Mouse (Mus musculus) right cerebral cortex, adult 18-20 months (tissue): ENCODE data around the gene Hoxc13.

Experiments
- DNase-seq: peaks from one replicate; pipeline ENCODE4 v3.0.0; 2022; ENCODE audit warnings: mixed read lengths

Gene Hoxc13

GRCm38 (mm10) chr15:102921053-102922011, at the start of gene Hoxc13:
Gene Hoxc13 (plus strand): TSS chr15:102921103.
- no peak for DNase-seq

- no peak for DNase-seq
Observed at GRCm38 (mm10) chr15:102885803-102886202, 35.1 kb upstream of the Hoxc13 start.

GRCm38 (mm10) chr15:102895115-102895514, 25.8 kb upstream of the Hoxc13 start:
- no peak for DNase-seq

GRCm38 (mm10) chr15:102904946-102905345, 16.0 kb upstream of the Hoxc13 start:
- DNase-seq = no peak

GRCm38 (mm10) chr15:102909536-102909935, 11.4 kb upstream of the Hoxc13 start:
- DNase-seq = no peak

GRCm38 (mm10) chr15:102910038-102910437, 10.9 kb upstream of the Hoxc13 start:
- no peak for DNase-seq

- DNase-seq = no peak
Observed at GRCm38 (mm10) chr15:102910496-102911095, 10.3 kb upstream of the Hoxc13 start.

- DNase-seq = no peak
Observed at GRCm38 (mm10) chr15:102913038-102913585, 7.8 kb upstream of the Hoxc13 start.

- DNase-seq = no peak
Observed at GRCm38 (mm10) chr15:102917972-102918572, 2.8 kb upstream of the Hoxc13 start.

GRCm38 (mm10) chr15:102918611-102919265, 2.2 kb upstream of the Hoxc13 start:
- DNase-seq = no peak

- no peak for DNase-seq
Observed at GRCm38 (mm10) chr15:102919336-102920180, 1.3 kb upstream of the Hoxc13 start.

- no peak for DNase-seq
Observed at GRCm38 (mm10) chr15:102920619-102921018, 284 bp upstream of the Hoxc13 start.

GRCm38 (mm10) chr15:102922012-102922362, 1.1 kb downstream of the Hoxc13 start:
- no peak for DNase-seq

GRCm38 (mm10) chr15:102922636-102923500, 2.0 kb downstream of the Hoxc13 start:
- DNase-seq = no peak

- DNase-seq = no peak
Observed at GRCm38 (mm10) chr15:102927032-102927645, 6.2 kb downstream of the Hoxc13 start.

- no peak for DNase-seq
Observed at GRCm38 (mm10) chr15:102931706-102932358, 10.9 kb downstream of the Hoxc13 start.

- no peak for DNase-seq
Observed at GRCm38 (mm10) chr15:102934438-102934837, 13.5 kb downstream of the Hoxc13 start.

- DNase-seq = no peak
Observed at GRCm38 (mm10) chr15:102934897-102935296, 14.0 kb downstream of the Hoxc13 start.

- DNase-seq = no peak
Observed at GRCm38 (mm10) chr15:102936279-102936972, 15.5 kb downstream of the Hoxc13 start, which contains the start of gene Hoxc12. Gene Hoxc12 (plus strand): TSS chr15:102936757.
